Mouse (Mus musculus) T-helper 2 cell (primary cell): ENCODE measurements around the gene Plcl1.

ENCODE experiments used
- in situ Hi-C: fragments of 300-600 bp; cut with MboI, MseI; formaldehyde crosslinking; loops from one replicate; pipeline ENCODE4 v1.15.1; 2025; ENCODE audit warnings: high pct_unique_total_duplicates

Gene Plcl1

DNA sequence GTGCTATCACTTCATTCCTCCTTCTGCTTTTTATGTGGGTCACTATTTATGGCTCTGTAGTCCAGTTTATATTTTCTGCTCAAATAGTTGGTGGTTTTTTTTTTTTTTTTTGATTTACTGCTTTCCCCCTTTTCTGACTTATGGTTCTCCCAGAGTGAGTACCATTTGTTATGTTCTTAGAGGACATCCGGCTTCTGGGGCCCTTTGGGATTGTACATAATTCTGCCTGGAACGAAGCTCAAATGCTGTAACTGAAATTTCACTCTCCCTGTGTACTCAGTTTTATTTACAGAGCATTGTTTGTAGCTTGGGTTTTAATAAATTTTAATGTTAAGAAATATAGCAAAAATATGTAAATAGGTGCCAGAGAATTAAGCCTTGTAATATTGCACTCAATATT, 200.2 kb downstream of the Plcl1 start:
- in situ Hi-C loops = no loop called here

DNA sequence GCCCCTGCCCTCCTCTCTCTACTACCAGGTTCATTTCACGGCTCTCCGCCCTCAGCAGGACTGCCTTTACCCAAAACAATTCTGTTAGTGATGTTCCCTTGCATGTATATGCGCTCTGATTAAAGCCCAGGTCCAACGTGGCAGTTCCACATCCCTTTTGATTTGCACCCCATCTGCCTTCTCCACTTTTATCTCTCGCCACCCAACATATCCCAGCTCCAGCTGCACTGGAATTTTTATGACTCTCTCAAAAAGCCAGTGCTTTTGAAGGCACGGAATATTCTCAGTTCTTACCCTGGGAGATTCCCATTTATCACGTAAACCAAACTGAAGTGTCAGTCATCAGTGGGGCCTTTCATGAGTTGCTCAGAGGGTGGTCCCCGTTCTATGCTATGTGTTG, 200.7 kb downstream of the Plcl1 start:
- in situ Hi-C loops = no loop called here

DNA sequence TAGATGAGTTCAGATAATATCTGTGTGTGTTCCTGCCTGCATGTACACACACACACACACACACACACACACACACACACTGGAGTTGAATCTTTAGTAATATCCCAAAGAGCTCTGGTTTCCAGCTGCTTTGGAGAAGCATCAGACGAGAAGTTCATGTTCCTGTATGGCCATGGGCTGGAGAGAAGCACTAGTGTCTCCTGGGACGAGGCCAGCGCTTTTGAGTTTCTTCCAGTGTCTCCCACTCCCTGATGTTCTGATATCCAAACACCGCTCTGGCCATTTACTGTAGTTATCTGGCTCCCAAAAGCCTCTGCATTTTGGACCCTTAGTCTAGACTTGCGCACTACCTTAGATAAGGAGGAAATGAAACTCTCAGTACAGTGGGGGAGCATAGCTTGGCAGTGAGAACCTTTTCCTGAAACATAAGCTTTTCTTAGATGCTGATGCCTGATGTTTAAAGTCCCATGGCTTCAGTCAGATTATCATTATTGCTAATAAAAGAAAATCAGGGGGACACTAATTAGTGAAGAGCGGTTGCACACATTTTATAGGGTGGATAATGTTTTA, 207.1 kb downstream of the Plcl1 start:
- in situ Hi-C loops = no loop called here

DNA sequence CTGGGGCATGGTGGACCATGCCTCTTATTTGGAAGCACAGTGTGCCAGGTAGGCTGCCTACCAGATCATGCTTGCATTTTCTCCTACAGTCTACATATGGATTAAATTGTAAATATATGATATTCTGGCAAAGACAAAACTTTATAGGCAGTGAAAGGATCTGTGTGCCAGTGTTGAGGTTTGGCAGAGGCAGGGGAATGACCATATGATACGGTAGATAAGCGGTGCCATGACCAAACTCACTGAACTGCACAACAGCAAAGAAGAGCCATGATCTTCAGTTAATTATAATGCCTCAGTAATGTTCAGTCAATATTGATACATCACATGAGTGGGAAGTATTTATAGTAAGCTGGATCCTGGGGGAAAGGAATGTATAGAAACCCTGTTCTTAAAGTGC, 212.1 kb downstream of the Plcl1 start:
- in situ Hi-C loops = no loop called here

DNA sequence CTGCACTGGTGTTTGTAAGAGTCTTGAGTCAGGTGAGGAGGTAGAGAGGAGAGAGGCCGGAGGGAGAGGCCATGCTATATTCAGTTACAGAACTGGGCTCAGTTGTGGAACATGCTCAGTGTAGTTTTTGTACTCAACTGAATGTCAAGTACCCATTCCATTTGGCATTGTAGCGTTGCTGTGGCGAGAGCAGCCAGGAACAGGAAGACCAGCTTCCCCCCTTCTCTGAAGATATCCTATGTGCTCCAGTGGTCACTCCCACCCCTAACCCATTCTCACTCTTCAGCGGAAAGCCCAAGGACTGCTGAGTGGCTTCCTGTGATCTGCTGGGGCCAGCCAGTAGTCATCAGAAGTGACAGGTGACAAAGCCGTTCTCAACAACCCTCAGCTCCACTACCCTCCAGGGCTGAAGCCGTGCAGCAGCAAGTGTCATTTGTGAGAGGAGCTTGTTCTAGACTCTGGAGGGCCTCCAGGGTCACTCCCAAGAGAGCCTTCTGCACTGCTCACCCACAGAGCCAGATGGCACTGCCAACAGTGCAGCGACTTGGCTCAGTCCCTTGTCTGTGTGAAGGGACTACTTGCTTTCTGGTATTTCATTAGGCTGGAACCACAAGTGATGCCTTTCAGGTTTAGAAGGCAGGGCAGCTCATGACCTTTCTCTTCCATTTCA, 213.0 kb downstream of the Plcl1 start:
- in situ Hi-C loops = no loop called here

DNA sequence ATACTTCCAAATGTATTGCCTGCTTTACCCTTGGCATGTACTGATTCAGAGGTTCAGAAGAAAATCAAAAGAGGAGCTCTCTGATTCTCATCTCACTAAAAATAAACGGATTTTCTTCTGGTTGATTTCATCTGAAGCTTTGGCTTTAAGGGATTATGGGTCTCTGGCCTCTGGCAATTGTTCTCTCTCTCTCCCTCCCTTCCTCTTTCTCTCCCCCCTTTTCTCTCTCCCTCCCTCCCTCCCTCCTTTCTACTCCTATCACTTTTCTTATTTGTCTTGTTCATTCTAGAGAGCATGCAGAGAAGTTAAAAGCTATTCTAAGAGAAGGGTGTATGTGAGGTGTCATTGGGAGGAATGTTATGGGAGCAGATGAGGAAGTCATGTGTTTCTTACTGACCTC, 225.8 kb downstream of the Plcl1 start:
- in situ Hi-C loops = no loop called here

DNA sequence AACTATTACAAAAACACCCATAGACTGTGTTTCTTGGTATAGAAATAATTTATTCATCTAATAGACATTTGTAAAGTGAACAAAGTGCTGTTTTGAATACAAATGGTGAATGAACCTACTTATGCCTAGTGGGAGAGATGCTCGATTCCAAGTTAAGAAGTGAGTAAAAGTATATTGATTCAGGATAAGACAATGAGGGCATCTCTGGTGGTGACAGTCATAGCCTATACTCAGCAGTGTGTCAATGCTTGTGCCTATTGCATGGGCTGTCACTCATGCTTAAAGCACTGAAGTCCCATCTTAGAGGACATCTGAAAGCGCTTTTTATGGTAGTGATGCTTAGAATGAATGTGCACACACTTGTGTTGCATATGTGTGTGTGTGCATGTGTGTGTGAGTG, 226.3 kb downstream of the Plcl1 start:
- in situ Hi-C loops = no loop called here

DNA sequence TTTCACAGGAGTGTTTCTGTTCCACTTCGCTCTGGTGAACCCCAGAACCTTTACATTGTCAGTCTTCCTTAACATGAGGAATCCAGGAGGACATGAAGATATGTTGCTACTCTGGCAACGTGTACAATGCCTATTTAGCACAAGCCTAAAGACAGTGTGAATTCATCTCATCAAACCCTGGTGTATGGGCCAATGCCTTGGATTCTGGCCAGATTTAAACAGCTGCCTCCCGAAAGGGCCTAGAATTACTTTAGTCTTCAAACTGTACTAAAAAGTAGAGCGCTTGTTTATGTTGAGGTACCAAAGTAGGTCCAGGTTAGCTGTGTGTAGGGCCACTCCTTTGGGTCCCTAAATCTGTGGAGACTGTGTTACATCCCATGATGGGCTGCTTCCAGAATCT, 227.6 kb downstream of the Plcl1 start:
- in situ Hi-C loops = no loop called here

DNA sequence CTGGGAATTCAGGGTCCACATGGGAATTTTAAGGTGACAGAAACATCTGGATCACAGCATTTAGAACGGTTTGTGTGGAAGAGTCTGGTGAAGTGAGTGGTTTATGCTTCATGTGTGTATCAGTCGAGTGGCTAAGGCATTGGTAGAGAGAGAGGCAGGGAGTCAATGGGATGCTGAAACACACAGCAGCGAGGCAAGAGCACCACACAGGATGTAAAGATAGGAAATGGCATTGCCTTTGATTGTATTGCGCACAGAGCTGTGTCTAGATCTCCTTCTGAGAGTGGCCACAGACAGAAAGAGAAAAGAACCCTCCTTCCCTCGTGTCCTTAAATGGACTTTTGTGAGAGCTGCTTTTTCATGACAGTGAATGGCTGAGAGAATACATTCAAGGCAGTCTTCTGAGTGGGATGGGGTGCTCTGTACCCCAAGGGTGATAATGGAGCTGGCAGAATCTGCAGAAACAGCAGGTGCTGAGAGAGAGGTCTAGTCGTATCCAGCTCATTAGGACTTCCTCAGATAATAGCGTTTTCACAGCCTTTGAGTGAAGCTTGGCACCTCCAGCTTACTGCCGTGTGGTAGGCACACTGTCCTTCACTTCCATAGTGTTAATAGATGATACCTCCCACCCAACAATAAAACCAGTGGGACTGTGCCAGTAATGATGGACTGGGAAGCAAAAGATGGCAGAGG, 253.9 kb downstream of the Plcl1 start:
- in situ Hi-C loops = loop anchor here (25.0 kb wide), 1 partner anchor 678 kb away; no protein-coding TSS in a partner anchor

DNA sequence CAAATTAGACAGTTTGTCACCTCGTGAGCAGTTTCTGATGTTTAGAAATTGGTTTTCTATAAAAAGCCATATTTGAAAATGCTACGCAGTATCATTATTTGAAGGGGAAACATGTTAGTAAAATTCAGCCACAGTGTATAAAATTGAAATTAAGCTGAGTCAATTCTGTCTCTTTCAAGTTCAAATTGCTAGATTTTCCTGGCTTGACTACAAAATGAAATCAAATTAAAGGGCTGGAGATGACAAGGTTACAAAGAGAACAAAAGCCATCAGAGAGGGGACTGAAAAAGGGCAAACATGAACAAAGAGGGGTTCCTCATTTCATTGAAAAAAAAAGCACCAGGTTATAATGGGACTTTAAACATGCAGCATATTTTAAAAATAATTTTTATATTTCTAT, 255.7 kb downstream of the Plcl1 start:
- in situ Hi-C loops = loop anchor here (25.0 kb wide), 1 partner anchor 676 kb away; no protein-coding TSS in a partner anchor

DNA sequence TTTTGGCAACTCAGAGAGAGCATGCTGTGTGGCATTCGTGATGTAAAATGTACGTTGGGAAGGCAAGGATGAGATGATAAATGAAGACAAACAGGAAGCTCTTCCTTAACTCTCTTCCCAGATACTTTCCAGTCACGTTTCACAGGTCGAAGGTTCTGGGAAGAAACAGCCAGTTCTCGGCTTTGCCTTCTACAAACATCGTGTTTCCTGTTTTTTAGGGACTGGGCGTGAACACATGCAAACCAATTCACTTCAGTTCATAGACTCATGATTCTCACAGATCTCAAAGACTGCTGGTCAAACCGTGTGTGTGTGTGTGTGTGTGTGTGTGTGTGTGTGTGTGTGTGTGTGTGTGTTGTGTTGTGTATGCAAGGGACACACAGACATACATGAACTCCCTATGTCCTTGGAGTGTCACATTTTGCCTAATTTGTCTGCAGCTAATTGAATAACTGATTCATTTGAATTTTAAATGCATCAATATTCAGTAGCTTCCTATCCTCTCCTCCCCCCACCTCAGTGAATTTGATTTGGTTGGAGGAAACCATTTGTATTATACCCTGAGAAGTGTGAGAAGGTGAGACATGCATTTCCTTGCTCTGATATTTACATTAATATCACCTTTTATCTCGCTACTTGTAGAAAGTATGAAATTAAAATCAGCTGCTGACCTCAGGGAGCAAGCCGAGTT, 259.6 kb downstream of the Plcl1 start:
- in situ Hi-C loops = loop anchor here (25.0 kb wide), 1 partner anchor 672 kb away; no protein-coding TSS in a partner anchor

DNA sequence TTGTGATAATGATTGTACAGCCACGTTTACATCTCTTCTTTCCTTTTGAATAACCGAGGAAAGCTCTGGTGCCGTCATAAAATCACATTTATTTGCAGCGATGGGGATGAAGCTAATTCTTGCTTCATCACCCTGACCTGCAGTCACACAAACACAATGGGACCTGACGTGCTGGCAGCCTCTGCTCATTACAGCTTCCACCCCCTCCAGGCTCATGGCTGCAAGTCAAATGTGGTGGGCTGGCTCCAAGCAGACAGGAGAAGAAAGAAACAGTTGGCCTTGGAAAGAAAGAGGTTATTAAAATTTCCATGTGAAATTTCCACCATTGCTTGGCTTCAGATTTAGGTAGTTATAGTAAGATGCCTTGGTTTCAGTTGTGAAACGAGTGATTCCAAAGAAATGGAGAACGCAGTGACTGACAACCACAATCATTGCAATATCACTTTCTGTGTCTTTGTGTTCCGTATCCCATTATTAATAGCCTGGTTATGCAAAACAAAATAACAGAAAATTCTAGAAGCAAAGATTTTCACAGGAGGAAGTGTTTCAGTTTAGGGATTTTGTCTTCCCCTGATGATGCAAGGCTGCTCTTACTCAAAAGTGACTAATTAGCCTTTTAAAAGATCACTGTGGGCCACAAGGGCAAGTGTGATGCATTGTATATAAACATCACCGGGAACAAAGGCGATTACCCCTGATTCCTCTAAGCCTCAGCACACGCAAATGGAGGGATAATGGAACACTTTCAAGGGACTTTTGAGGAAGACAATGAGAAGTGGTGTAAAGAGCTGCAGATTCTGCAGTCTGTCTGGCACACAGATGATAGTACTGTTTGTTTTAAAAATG, 260.3 kb downstream of the Plcl1 start:
- in situ Hi-C loops = loop anchor here (25.0 kb wide), 1 partner anchor 671 kb away; no protein-coding TSS in a partner anchor

DNA sequence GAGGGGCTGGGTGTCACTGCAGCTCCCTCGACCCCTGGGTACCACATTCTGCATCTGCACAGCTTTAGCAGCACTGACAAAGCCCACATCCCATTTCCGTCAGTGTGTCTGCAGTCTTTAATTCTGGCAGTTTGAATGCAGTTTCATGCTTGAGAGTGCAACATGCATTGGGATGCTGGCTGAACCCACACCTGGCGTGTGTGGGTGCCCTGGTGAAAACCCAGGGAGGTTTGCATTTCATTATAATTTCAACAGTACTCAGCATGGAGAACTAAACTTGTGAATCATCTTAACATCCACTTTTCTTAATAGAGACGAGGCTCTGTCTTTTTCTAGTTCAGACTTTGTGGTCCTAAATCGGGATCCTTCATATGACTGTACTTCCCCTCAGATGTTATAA, 261.1 kb downstream of the Plcl1 start:
- in situ Hi-C loops = loop anchor here (25.0 kb wide), 1 partner anchor 671 kb away; no protein-coding TSS in a partner anchor

DNA sequence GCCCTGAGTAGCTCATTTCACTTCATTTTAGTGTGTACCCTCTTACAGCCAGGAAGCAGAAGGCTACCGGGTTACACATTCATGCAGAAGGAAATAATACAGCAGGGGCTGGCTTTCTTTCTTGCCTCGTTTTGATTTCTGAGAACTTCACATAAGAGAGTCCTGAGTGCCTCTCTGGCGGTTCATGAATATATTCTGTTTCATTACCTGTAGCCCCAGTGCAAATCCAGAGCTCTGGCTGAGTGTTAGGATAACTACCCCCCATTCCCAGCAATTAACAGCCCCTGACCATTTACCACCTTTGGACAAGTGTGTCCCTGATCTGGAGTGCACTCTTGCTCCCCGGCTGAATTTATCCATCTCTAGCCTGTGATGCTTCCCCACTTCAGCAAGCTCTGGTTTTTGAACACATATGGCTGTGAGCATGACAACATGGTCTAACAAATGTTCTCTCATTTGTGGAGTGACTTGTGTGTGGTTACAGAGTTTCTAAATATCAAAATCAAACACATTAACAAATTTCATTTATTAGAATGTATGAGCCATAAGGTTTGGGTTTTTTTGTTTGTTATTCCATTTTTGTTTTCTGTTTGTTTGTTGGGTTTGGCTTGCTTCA, 263.0 kb downstream of the Plcl1 start:
- in situ Hi-C loops = loop anchor here (25.0 kb wide), 1 partner anchor 669 kb away; no protein-coding TSS in a partner anchor

DNA sequence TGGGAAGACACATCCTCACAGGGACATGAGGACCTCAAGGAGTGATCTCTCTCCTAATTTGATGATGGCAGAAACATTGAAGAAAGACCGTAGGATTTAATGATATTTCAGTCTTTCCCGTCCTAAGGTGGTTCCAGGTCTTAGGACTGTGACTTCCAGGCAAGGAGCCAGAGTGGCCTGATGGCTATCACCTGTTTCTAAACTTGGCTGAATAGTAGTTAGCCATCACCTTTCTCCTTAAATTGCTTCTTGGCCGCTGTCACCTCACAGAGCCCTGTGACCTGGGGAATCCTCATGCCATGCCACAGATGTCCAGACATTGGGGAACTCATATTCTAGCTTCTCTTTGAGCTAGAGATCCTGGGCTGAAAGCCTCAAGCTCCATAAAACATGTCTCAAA, 277.0 kb downstream of the Plcl1 start:
- in situ Hi-C loops = no loop called here

DNA sequence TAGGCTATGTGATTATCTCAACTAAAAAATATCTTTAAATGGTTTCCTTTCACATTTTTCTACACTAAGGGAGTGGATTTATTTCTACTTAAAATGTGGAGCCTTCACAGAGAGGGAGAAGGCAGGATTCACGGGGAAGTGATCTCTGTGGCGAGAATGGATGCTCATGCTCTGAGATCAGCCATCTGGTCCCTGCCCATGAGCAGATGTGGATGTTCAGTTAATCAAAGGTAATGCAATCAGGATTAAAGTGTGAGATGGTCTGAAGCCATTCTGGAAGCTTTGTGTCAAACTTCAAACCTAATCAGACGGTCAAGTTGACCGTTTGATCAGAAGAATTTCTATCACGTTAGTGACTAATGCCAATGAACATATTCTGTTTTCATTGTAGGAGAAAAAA, 280.5 kb downstream of the Plcl1 start:
- in situ Hi-C loops = no loop called here

DNA sequence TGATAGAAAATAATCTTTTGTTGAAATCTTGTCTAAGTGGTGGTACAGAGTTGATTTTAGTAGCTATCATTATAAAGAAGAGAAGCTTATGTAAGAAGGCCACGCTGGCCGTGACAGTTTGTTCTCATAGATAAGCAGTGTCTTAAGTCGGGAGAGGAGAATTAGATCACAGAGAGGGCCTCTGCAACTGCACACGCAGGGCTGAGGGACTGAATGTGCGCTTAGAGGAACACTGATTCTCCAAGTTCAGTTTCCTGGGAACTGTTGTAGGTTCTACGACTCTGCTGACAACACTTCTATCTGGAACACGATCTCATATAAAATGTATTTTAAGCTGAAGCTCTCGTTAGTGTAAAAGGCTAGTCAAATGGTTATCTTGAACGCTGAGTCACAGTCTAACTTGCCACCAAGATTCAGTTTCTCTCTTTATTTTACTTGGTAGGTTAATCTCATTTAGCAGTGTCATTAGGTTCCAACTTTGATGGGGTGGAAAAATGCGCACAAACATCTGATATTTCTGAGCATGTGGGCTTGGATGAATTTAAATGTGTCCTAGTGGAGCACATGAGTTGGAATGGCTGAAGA, 288.0 kb downstream of the Plcl1 start:
- in situ Hi-C loops = no loop called here

DNA sequence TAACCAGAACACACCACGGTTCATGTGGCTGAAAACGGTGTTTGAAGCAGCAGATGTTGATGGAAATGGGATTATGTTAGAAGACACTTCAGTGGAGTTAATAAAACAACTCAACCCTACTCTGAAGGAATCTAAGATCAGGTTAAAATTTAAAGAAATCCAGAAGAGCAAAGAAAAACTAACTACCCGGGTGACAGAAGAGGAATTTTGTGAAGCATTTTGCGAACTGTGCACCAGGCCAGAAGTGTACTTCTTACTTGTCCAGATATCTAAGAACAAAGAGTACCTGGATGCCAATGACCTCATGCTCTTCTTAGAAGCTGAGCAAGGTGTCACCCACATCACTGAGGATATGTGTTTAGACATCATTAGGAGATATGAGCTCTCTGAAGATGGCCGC, 290.5 kb downstream of the Plcl1 start:
- in situ Hi-C loops = no loop called here

DNA sequence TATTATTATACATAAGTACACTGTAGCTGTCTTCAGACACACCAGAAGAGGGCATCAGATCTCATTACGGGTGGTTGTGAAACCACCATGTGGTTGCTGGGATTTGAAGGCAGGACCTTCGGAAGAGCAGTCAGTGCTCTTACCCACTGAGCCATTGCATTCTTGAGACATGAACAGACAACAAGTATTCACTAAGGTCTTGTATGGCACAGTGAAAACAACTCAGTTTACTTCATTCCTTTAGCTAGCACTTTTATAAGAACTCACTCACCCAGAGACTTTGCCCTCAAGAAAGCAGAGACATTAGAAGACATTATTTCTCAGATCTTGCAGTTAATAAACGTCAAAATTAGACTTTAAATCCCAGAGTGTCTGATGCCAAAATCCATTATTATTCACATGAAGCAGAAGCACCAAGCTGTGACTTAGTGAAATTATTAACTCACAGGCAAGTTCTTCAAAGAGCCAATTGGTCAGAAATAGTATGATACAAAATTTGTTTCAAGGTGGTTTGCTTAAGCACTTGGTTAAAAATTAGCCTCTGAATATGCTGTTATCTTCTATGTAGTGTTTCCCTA, 293.8 kb downstream of the Plcl1 start:
- in situ Hi-C loops = no loop called here

DNA sequence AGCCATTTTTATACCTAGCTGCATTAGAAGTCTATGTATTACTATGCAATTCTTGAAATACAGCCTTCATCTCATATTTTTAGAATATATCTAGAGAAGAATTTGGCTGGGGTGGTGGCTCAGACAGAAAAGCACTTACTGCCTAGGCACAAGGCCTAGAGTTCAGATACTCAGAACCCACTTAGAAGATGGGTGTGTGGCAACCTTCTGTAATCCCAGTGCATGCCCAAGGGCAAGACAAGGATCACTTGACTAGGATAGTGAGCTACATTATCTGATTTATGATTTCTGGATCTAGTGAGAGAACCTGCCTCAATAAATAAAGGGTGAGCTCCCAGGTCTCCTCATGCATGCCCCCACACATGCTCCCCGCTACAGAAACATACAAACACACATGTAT, 294.3 kb downstream of the Plcl1 start:
- in situ Hi-C loops = loop anchor here (10.0 kb wide), 1 partner anchor 1805 kb away; no protein-coding TSS in a partner anchor
